Mouse (Mus musculus) kidney, postnatal 4 days (tissue): ENCODE measurements around the gene Mlf2.

ENCODE experiments used
- DNase-seq, 2 experiments: peaks; one replicate each; pipeline ENCODE4 v3.0.0; 2021; ENCODE audit warnings: mixed read lengths in 2 of 2

Gene Mlf2

GRCm38 (mm10) chr6:124936681-124937080, 5.5 kb downstream of the Mlf2 start:
- DNase-seq = no peak

GRCm38 (mm10) chr6:124937493-124937892, 6.3 kb downstream of the Mlf2 start:
- DNase-seq = no peak

DNA sequence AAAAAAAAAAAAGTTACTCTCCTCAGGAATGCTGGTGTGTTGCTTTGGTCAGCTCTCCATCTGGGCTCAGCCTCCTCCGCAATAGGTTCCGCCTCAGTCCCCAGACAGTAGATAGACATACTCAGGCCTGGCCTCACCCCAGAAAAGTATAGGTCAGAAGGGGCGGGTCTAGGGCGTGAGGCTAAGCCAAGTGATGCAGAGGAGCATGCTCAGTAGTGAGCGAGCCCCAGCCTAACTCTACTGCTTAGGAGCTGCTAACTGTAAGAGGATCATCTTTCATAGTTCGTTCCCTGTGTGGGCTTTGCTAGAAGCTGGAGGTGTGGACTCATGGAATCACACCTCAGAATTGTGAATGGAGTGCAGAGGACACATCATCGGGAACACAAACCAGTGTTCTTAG, 7.4 kb downstream of the Mlf2 start:
- DNase-seq = peak in 1 of 2 experiments; percentile 20

GRCm38 (mm10) chr6:124941679-124942078, 10.5 kb downstream of the Mlf2 start:
- no peak for DNase-seq

DNA sequence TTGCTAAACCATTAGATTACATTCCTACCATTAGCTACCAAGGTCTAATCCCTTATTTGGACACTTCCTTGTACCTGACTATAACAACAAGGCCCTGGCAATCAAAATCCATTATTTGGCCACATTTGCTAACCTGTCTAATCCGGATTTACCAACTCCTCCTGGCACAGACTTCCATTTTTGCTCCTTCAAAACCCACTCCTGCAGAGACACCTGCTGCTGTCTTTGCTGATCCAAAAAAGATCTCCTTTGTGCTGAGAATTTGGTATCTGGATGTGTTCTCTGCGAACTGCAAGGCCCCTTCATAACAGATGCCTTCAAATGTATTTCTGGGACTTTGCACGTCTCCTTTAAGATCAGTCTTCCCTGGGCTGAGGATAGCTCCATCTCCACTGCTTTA, 12.3 kb downstream of the Mlf2 start:
- no peak for DNase-seq

DNA sequence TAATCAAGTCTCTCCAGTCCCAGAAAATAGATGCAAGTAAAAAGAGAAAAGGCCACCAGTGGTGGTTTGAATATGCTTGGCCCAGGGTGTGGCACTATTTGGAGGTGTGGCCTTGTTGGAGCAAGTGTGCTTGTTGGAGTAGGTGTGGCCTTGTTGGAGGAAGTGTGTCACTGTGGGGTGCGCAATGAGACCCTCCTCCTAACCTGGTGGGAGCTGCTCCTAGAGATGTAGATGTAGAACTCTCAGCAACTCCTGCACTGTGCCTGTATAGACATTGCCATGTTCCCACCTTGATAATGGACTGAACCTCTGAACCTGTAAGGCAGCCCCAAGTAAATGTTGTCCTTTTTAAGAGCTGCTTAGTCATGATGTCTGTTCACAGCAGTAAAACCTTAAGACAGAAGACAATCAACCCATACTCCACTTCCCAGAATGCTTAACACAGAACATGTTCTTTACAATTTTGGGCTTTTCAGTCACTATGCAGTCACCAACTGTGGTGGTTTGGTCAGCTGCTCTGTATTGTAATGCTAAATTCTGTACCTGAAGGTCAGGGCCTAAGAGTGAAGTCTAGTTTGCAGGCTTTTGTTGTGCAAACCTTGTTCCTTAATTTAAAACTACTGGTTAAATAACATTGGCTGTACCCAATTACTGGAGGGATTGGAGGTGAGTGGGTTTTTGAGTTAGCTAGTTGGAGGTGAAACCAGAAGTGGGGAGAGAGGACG, 23.0 kb downstream of the Mlf2 start:
- DNase-seq = no peak

DNA sequence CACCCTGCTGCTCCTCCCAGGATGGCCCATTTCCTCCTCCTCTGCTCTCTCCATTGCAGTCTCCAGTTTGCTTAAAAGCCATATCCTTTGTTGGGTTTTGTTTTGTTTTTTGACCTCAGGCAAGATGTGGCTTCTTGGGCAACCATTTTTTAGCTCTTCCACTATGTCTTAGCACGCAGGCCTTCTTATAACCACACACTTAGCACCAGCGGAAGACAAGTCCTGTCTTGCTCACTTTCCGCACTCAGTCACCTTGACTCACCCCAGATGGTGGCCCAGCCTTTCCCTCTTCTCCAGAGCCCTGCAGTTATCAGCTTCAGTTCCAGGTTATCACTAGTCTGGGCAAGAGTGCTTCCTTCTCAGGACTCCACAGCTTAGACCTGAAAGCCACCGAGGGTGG, 24.0 kb downstream of the Mlf2 start:
- DNase-seq = no peak

GRCm38 (mm10) chr6:124958127-124958526, 26.9 kb downstream of the Mlf2 start:
- no peak for DNase-seq

DNA sequence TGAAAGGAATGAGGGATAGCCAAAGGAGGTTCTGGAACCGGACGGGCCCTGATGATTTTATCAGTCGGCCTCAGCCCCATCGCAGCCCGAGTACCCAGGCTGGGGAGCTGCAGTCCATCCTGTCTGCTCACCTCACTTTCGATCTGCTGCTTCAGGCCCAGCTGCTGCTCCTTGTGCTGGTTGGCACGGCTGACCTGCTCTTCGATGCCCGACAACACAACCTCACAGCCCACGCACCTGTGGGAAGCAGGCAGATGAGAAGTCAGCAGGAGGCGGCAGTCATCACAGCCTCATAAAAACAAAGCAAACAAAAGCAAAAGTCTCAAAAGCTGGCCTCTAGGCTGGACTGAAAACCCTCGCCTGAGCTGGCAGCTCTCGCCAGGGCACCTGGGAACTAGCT, 28.8 kb downstream of the Mlf2 start:
- peak in 1 of 2 experiments; percentile 7 for DNase-seq

GRCm38 (mm10) chr6:124961021-124961420, 29.8 kb downstream of the Mlf2 start:
- no peak for DNase-seq

DNA sequence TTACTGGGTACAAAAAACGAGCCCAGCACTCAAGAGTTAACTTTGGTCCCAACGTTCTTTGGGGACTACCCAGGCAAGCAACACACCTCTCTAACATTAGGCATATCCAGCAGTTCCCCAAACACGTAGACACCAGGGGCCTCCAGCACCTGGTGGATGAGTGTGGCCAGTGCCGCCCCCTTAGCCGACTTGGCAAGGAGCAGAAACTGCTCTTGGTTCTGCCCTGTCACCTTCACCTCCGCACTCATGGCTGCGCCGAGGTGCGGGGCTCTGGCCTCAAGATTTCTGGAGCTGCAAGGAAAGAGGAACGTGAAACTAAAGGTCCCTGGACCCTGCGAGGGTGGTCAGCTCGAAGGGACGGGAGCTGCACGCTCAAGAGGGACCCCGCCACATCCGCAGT, 33.5 kb downstream of the Mlf2 start:
- DNase-seq = no peak

- peak; percentile 98 for DNase-seq
Observed at GRCm38 (mm10) chr6:124965088-124965719, 34.0 kb downstream of the Mlf2 start, which contains the start of gene Cops7a. Gene Cops7a (minus strand): TSS chr6:124965538.

GRCm38 (mm10) chr6:124965747-124966146, 34.6 kb downstream of the Mlf2 start:
- DNase-seq = no peak

DNA sequence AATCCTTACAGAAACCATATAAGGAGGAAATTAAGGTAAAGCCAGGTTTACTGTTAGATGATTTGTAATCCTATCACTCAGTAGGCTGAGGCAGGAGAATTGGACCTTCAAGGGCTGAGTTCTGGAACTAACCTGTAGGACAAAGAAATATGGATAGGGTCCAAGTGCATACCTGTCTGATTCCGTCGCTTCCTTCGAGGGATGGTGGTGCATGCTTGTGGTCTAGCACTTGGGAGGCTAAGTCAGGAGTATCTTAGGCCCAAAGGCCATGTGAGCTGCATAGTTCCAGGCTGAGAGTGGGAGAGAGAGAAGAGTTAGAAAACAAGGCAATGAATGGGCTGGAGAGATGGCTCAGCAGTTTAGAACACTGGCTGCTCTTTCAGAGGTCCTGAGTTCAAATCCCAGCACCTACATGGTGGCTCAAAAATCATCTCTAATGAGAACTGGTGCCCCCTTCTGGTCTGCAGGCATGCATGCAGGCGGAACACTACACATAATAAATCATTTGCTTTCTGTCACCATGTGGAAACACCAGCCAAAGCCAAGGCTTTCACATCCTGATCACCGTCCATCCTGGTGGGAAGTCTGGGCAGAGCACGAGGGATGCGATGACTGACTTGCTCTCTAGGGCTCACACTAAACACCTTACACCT, 35.4 kb downstream of the Mlf2 start:
- peak; percentile 7 to 31 for DNase-seq

DNA sequence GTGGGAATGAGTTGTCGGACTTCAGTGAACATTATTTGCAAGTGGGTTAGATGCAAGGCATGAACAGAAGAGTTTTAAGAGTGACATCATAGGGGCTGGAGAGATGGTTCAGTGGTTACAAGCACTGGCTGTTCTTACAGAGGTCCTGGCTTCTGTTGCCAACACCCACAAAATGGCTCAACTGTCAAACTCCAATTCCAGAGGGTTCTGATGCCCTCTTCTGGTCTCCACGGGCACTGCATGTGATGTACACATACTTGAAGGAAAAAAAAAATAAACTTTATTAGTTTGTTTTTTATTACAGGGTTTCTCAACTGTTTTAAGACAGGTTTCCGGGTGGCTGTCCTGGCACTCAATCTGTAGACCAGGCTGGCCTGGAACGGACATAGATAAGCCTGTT, 36.6 kb downstream of the Mlf2 start:
- DNase-seq = peak; percentile 74 to 78
